Comparison of ENCODE assay signal across 26 mouse cellular contexts in genomic region chr7:121093026-121093425, GRCm38 (mm10). TPM values are rescaled to one million over a fixed set of nuclear protein-coding genes. Genes with fewer than 3 reads are reported as not detected.
"Had no signal": no experiment of that assay in that cellular context is flagged by ENCODE, and none has a peak within 500 bp of the region (broad histone marks: within the 10 kb centered on the region; RNA-seq: fewer than 3 reads in every experiment).

No protein-coding gene starts in this region.

- ATAC-seq: hindbrain, postnatal 0 days had no signal

- H3K4me2 ChIP-seq: heart, embryonic 11.5 days; heart, embryonic 13.5 days; heart, embryonic 15.5 days; hindbrain, embryonic 13.5 days; hindbrain, embryonic 15.5 days; kidney, embryonic 15.5 days; limb, embryonic 12.5 days; liver, embryonic 11.5 days; liver, embryonic 13.5 days had no signal

- H3K27me3 ChIP-seq: heart, embryonic 15.5 days; hindbrain, embryonic 13.5 days; hindbrain, embryonic 15.5 days; kidney, embryonic 15.5 days; limb, embryonic 12.5 days; liver, embryonic 13.5 days had no signal

- H3K9ac ChIP-seq: heart, embryonic 13.5 days; heart, embryonic 15.5 days; hindbrain, embryonic 13.5 days; hindbrain, embryonic 15.5 days; kidney, embryonic 15.5 days; limb, embryonic 12.5 days; liver, embryonic 13.5 days had no signal

- H3K4me1 ChIP-seq: hindbrain, embryonic 13.5 days; hindbrain, embryonic 15.5 days; kidney, embryonic 15.5 days; limb, embryonic 12.5 days; liver, embryonic 13.5 days had no signal

- H3K27ac ChIP-seq: heart, adult 2 months; heart, embryonic 13.5 days; heart, embryonic 15.5 days; hindbrain, embryonic 13.5 days; hindbrain, embryonic 15.5 days; hindbrain, postnatal 0 days; kidney, embryonic 15.5 days; kidney, postnatal 0 days; left cerebral cortex, adult 2 months; limb, embryonic 10.5 days; limb, embryonic 12.5 days; liver, embryonic 13.5 days had no signal

- H3K9me3 ChIP-seq: heart, embryonic 13.5 days; heart, embryonic 15.5 days; hindbrain, embryonic 13.5 days; hindbrain, embryonic 15.5 days; kidney, embryonic 15.5 days; limb, embryonic 10.5 days; limb, embryonic 12.5 days; liver, embryonic 13.5 days had no signal

- H3K36me3 ChIP-seq: heart, embryonic 13.5 days; heart, embryonic 15.5 days; hindbrain, embryonic 13.5 days; hindbrain, embryonic 15.5 days; kidney, embryonic 15.5 days; limb, embryonic 10.5 days; limb, embryonic 12.5 days; liver, embryonic 13.5 days had no signal

- DNase-seq: gastrocnemius, postnatal 14 days; gastrocnemius, postnatal 36 days; heart, adult 11 months; heart, adult 2 months; heart, postnatal 14 days; heart, postnatal 36 days; kidney, adult 11 months; kidney, adult 2 months; kidney, adult 9 months; kidney, postnatal 14 days; kidney, postnatal 36 days; layer of hippocampus, adult 9-11 months; liver; liver, embryonic 13.5 days had no signal

- H3K4me3 ChIP-seq: heart, adult 2 months; heart, embryonic 13.5 days; heart, embryonic 15.5 days; hindbrain, embryonic 13.5 days; hindbrain, embryonic 15.5 days; kidney, embryonic 15.5 days; left cerebral cortex, adult 2 months; limb, embryonic 10.5 days; limb, embryonic 12.5 days; liver, embryonic 13.5 days had no signal

RNA-seq across cellular contexts. Expression of gene Otoa, which starts 11.6 kb away (rescaled TPM):
- total RNA-seq: heart, postnatal 36 days had no signal
- polyA plus RNA-seq: heart, embryonic 11.5 days; limb, embryonic 10.5 days; liver, embryonic 11.5 days; liver, embryonic 13.5 days had no signal

RNA-seq across cellular contexts. Expression of gene Igsf6, which starts 18.7 kb away (rescaled TPM):
- total RNA-seq: hindbrain, postnatal 0 days had no signal
